Mouse (Mus musculus): Measurements from ENCODE around the gene BC034090. TPM values are rescaled to one million over a fixed set of nuclear protein-coding genes. Genes with fewer than 3 reads are reported as not detected.

The BC034090 gene
- polyA plus RNA-seq, 1 experiment from 2014 or later = 6.8 TPM

Other genes starting within 250 kb of the BC034090 start
- 4.5 and 6.9 TPM in 2 replicates for gene Ier5, start 144.8 kb downstream of the BC034090 start, polyA plus RNA-seq (2016; fragmentation: Nextera tagmentation; extraction: Ambion mirVana)
- gene Mr1, start 97.6 kb downstream of the BC034090 start, polyA plus RNA-seq (2016; fragmentation: Nextera tagmentation; extraction: Ambion mirVana) = 0.62 and 1.5 TPM in 2 replicates
- gene Stx6, start 85.7 kb downstream of the BC034090 start, polyA plus RNA-seq (2016; fragmentation: Nextera tagmentation; extraction: Ambion mirVana) = 83.1 and 95.4 TPM in 2 replicates
- 8.3 and 10.1 TPM in 2 replicates for gene Xpr1, start 173.0 kb upstream of the BC034090 start, polyA plus RNA-seq (2016; fragmentation: Nextera tagmentation; extraction: Ambion mirVana)

Data from limb, embryonic 10.5 days (tissue).